Mouse (Mus musculus) kidney, adult 2 months (tissue): ENCODE measurements around the gene Rbfox1.

ENCODE experiments used
- CTCF ChIP-seq: fragments of 200-500 bp; conservative IDR thresholded peaks from 2 replicates; pipeline ENCODE4 v1.5.1; 2011; ENCODE audit warnings: low read depth, mild to moderate bottlenecking, control low read depth, low read length, moderate library complexity, mixed read lengths; ENCODE audit not compliant: insufficient read depth, insufficient read length
- POLR2A ChIP-seq: fragments of 200-500 bp; IDR thresholded peaks from one replicate; pipeline ENCODE4 v1.6.1; 2011; ENCODE audit warnings: low read depth, low read length, control low read depth

- TF ChIP-seq CTCF = no peak
- no peak for TF ChIP-seq POLR2A
These were observed 214.4 kb downstream of the Rbfox1 start for GRCm38 (mm10) chr16:6099598-6099997.
